Mouse (Mus musculus) C2C12 (cell line): Measurements from ENCODE around the gene Gm45837.

Experiments
- CEBPB ChIP-seq: IDR thresholded peaks from one replicate; pipeline ENCODE4 v1.6.1; 2011; ENCODE audit warnings: low read depth, mild to moderate bottlenecking, control low read depth, moderate library complexity
- CTCF ChIP-seq: IDR thresholded peaks from one replicate; pipeline ENCODE4 v1.5.1; 2011; ENCODE audit not compliant: control insufficient read depth, insufficient read depth, insufficient read length
- MAX ChIP-seq: IDR thresholded peaks from one replicate; pipeline ENCODE4 v1.6.1; 2011; ENCODE audit warnings: mild to moderate bottlenecking, control low read depth
- MYOD1 ChIP-seq: IDR thresholded peaks from one replicate; pipeline ENCODE4 v1.6.1; 2011; ENCODE audit warnings: low read depth; ENCODE audit not compliant: control insufficient read depth, insufficient read length
- MYOG ChIP-seq: IDR thresholded peaks from one replicate; pipeline ENCODE4 v1.6.1; 2011; ENCODE audit not compliant: control insufficient read depth, insufficient read length; ENCODE audit errors: extremely low read depth

DNA sequence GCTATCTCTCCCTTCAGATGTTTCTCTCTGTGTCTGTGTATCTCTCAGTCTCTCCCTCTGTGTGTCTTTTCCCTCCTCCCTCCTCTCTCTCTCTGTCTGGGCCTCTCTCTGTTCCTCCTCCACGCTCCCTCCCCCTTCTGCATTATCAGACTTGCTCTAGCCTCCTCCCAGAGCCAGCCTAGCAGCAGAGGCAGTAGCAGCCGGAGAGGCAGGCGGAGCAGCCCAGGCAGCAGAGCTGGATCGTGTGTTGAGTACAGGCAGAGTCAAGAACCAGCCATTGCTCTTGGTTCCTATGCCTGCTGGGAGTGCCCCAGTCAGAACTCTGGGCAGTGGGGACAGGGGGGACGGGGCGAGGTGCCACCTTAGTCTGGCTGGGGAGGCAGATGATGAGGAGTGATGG lies 10.8 kb downstream of the Gm45837 start, which contains the start of gene Pde2a:
- TF ChIP-seq MAX: no peak
- no peak for TF ChIP-seq CTCF
- no peak for TF ChIP-seq MYOD1
- TF ChIP-seq CEBPB: no peak
- no peak for TF ChIP-seq MYOG
